Mouse (Mus musculus) forebrain, embryonic 10.5 days (tissue): ENCODE results near the gene Eif1. TPM values are rescaled to one million over a fixed set of nuclear protein-coding genes. Genes with fewer than 3 reads are reported as not detected.

Experiments used
- DNase-seq: peaks from one replicate; pipeline ENCODE4 v3.0.0-alpha.2; 2017; ENCODE audit warnings: low spot score; ENCODE audit errors: extremely low spot score
- H3K27ac ChIP-seq: fragments of 300-500 bp; sonication (generic); 2 replicates; pipeline ENCODE4 v1.5.1; 2016; ENCODE audit warnings: mild to moderate bottlenecking
- H3K27me3 ChIP-seq: fragments of 300-500 bp; sonication (generic); 2 replicates; pipeline ENCODE4 v1.6.1; 2016; ENCODE audit warnings: mild to moderate bottlenecking; ENCODE audit not compliant: poor library complexity, severe bottlenecking
- H3K36me3 ChIP-seq: fragments of 300-500 bp; sonication (generic); replicated peaks from 2 replicates; pipeline ENCODE4 v1.6.1; 2016; ENCODE audit warnings: mild to moderate bottlenecking, moderate library complexity
- H3K4me1 ChIP-seq: fragments of 300-500 bp; sonication (generic); 2 replicates; pipeline ENCODE4 v1.6.1; 2016
- H3K4me3 ChIP-seq: fragments of 300-500 bp; sonication (generic); 2 replicates; pipeline ENCODE4 v1.5.1; 2016; ENCODE audit warnings: mild to moderate bottlenecking, moderate library complexity
- H3K9me3 ChIP-seq: fragments of 300-500 bp; sonication (generic); 2 replicates; pipeline ENCODE4 v1.6.1; 2016; ENCODE audit warnings: mild to moderate bottlenecking, moderate library complexity
- WGBS: fragments of 180-500 bp; shearing (Covaris S2); methylation state at CpG from one replicate; pipeline ENCODE4 v1.1.7; 2016; 5-methylcytosine and 5-hydroxymethylcytosine counted together
- polyA plus RNA-seq: library from polyadenylated mRNA; unstranded; fragments of >200 nt; fragmentation: Nextera tagmentation; extraction: Ambion mirVana; gene quantifications from 2 replicates; pipeline ENCODE4 v1.2.1, GENCODE M21; 2016

Eif1 gene
- polyA plus RNA-seq = 1,690 and 1,733 TPM in 2 replicates

GRCm38 (mm10) chr11:100319492-100320171 lies at the start of gene Eif1:
Gene Eif1, plus strand, starts transcription at chr11:100319885.
- under 1% methylated on average over 53 of the region's 58 CpGs for WGBS
- Histone ChIP-seq H3K27me3 (no peaks in the 10 kb centered on the region), H3K27ac (peak within 1 kb of the TSS; percentile 96), H3K9me3 (no peaks in the 10 kb centered on the region), H3K4me1 (peaks cover 11% of the 10 kb centered on the region), H3K4me3 (peak within 1 kb of the TSS; percentile 65), H3K36me3 (peaks cover 28% of the 10 kb centered on the region)
- peak; percentile 100 for DNase-seq

GRCm38 (mm10) chr11:100271878-100272277 lies 47.8 kb upstream of the Eif1 start:
- no peak for DNase-seq
- Histone ChIP-seq H3K4me3 (no peak overlapping the region), H3K36me3 (no peaks in the 10 kb centered on the region), H3K9me3 (no peaks in the 10 kb centered on the region), H3K27me3 (0 out of 2 replicates have a peak, but pooled peaks cover 4% of the 10 kb centered on the region), H3K27ac (no peak overlapping the region), H3K4me1 (0 out of 2 replicates have a peak, but pooled peaks cover under 1% of the 10 kb centered on the region)
- WGBS = 91% methylated on average over 1 of the region's 1 CpGs

- 80% methylated on average over 7 of the region's 7 CpGs for WGBS
- Histone ChIP-seq H3K36me3 (no peaks in the 10 kb centered on the region), H3K4me1 (no peaks in the 10 kb centered on the region)
Measured at GRCm38 (mm10) chr11:100274719-100275118, 45.0 kb upstream of the Eif1 start.

GRCm38 (mm10) chr11:100275466-100275865 lies 44.2 kb upstream of the Eif1 start:
- Histone ChIP-seq H3K9me3 (no peaks in the 10 kb centered on the region), H3K27ac (no peak overlapping the region), H3K4me1 (no peaks in the 10 kb centered on the region), H3K4me3 (no peak overlapping the region), H3K27me3 (0 out of 2 replicates have a peak, but pooled peaks cover 4% of the 10 kb centered on the region), H3K36me3 (no peaks in the 10 kb centered on the region)
- 45% methylated on average over 5 of the region's 5 CpGs for WGBS
- DNase-seq = no peak

More at GRCm38 (mm10) chr11:100274719-100275118, 45.0 kb upstream of the Eif1 start:
- no peak overlapping the region for H3K4me3 ChIP-seq
- 0 out of 2 replicates have a peak, but pooled peaks cover 4% of the 10 kb centered on the region for H3K27me3 ChIP-seq
- DNase-seq = no peak
- no peak overlapping the region for H3K27ac ChIP-seq
- H3K9me3 ChIP-seq = no peaks in the 10 kb centered on the region

GRCm38 (mm10) chr11:100277726-100278480 lies 41.8 kb upstream of the Eif1 start:
- DNase-seq = no peak
- Histone ChIP-seq H3K27me3 (no peaks in the 10 kb centered on the region), H3K4me3 (no peak overlapping the region), H3K36me3 (no peaks in the 10 kb centered on the region), H3K27ac (no peak overlapping the region), H3K4me1 (peaks cover 8% of the 10 kb centered on the region; the same call in 1 of the 2 replicates), H3K9me3 (no peaks in the 10 kb centered on the region)
- 77% methylated on average over 15 of the region's 15 CpGs for WGBS

GRCm38 (mm10) chr11:100278759-100279158 lies 40.9 kb upstream of the Eif1 start:
- no peak overlapping the region for H3K4me3 ChIP-seq
- H3K9me3 ChIP-seq = no peaks in the 10 kb centered on the region
- DNase-seq = no peak
- H3K36me3 ChIP-seq = no peaks in the 10 kb centered on the region
- H3K4me1 ChIP-seq = peaks cover 8% of the 10 kb centered on the region; the same call in 1 of the 2 replicates
- H3K27me3 ChIP-seq = no peaks in the 10 kb centered on the region
- WGBS = 78% methylated on average over 5 of the region's 5 CpGs
- no peak overlapping the region for H3K27ac ChIP-seq

- Histone ChIP-seq H3K27ac (peak overlapping the region; percentile 54; the same call in 1 of the 2 replicates), H3K4me1 (peaks cover 13% of the 10 kb centered on the region), H3K36me3 (no peaks in the 10 kb centered on the region), H3K4me3 (no peak overlapping the region), H3K27me3 (no peaks in the 10 kb centered on the region), H3K9me3 (no peaks in the 10 kb centered on the region)
- WGBS = 23% methylated on average over 11 of the region's 11 CpGs
- DNase-seq = peak; percentile 89
Measured at GRCm38 (mm10) chr11:100281596-100282544, 37.8 kb upstream of the Eif1 start.

GRCm38 (mm10) chr11:100282549-100282948 lies 37.1 kb upstream of the Eif1 start:
- H3K27me3 ChIP-seq = no peaks in the 10 kb centered on the region
- DNase-seq = peak; percentile 78
- no peak overlapping the region for H3K4me3 ChIP-seq
- WGBS = 21% methylated on average over 10 of the region's 10 CpGs
- peak overlapping the region; percentile 54; the same call in 1 of the 2 replicates for H3K27ac ChIP-seq
- H3K9me3 ChIP-seq = no peaks in the 10 kb centered on the region
- H3K36me3 ChIP-seq = no peaks in the 10 kb centered on the region
- peaks cover 17% of the 10 kb centered on the region for H3K4me1 ChIP-seq

GRCm38 (mm10) chr11:100284988-100285387 lies 34.7 kb upstream of the Eif1 start:
- Histone ChIP-seq H3K27ac (0 out of 2 replicates have a peak overlapping the region, but pooled peaks have one; percentile 31), H3K27me3 (no peaks in the 10 kb centered on the region), H3K4me1 (peaks cover 19% of the 10 kb centered on the region), H3K4me3 (no peak overlapping the region), H3K9me3 (no peaks in the 10 kb centered on the region), H3K36me3 (no peaks in the 10 kb centered on the region)
- 81% methylated on average over 4 of the region's 4 CpGs for WGBS
- DNase-seq = no peak

GRCm38 (mm10) chr11:100287024-100287423 lies 32.7 kb upstream of the Eif1 start:
- Histone ChIP-seq H3K4me1 (peaks cover 27% of the 10 kb centered on the region), H3K36me3 (no peaks in the 10 kb centered on the region), H3K27me3 (no peaks in the 10 kb centered on the region), H3K4me3 (no peak overlapping the region), H3K9me3 (no peaks in the 10 kb centered on the region), H3K27ac (peak overlapping the region; percentile 57)
- DNase-seq = no peak
- WGBS = 30% methylated on average over 10 of the region's 10 CpGs

- no peaks in the 10 kb centered on the region for H3K9me3 ChIP-seq
- H3K4me1 ChIP-seq = peaks cover 30% of the 10 kb centered on the region
- no peaks in the 10 kb centered on the region for H3K36me3 ChIP-seq
- H3K27ac ChIP-seq = no peak overlapping the region
- 86% methylated on average over 6 of the region's 6 CpGs for WGBS
- no peak overlapping the region for H3K4me3 ChIP-seq
- no peaks in the 10 kb centered on the region for H3K27me3 ChIP-seq
- DNase-seq = no peak
Measured at GRCm38 (mm10) chr11:100288942-100289341, 30.7 kb upstream of the Eif1 start.

GRCm38 (mm10) chr11:100290235-100290634 lies 29.4 kb upstream of the Eif1 start:
- no peak for DNase-seq
- no peaks in the 10 kb centered on the region for H3K9me3 ChIP-seq
- H3K27ac ChIP-seq = peak overlapping the region; percentile 37
- WGBS = 57% methylated on average over 5 of the region's 5 CpGs
- H3K4me1 ChIP-seq = peaks cover 35% of the 10 kb centered on the region
- no peaks in the 10 kb centered on the region for H3K36me3 ChIP-seq
- H3K27me3 ChIP-seq = no peaks in the 10 kb centered on the region
- H3K4me3 ChIP-seq = no peak overlapping the region
